ENCODE assay signal across 8 mouse cellular contexts in genomic region chr9:106159784-106160301, GRCm38 (mm10). TPM values are rescaled to one million over a fixed set of nuclear protein-coding genes. Genes with fewer than 3 reads are reported as not detected.
DNase-seq lines count a peak whose midpoint lies in the region; ATAC-seq and TF ChIP-seq lines count a peak whose summit lies in the region.

No protein-coding gene starts in this region.

- intact Hi-C loops in heart, postnatal 25 days (cut with DNase I), result loop anchor here (2.0 to 5.0 kb wide), 2 partner anchors 45 to 117 kb away; no protein-coding TSS in a partner anchor

- peak overlapping the region; percentile 97 for H3K27ac ChIP-seq in ES-E14 (ENCODE audit: insufficient read depth, low read depth, low read length, poor library complexity, severe bottlenecking)
- peak overlapping the region; percentile 91 for H3K27ac ChIP-seq in forebrain, embryonic 15.5 days (replicated peaks)
- H3K27ac ChIP-seq in liver, postnatal 0 days (ENCODE audit: low read depth), result peak overlapping the region; percentile 98
- peak overlapping the region; percentile 99 for H3K27ac ChIP-seq in neural tube, embryonic 13.5 days (replicated peaks)

- H3K4me3 ChIP-seq in ES-E14 (ENCODE audit: insufficient read depth in 1 of 2, low read depth in 1 of 2, low read length in 2 of 2, poor library complexity in 1 of 2, severe bottlenecking in 1 of 2), result peak overlapping the region; percentile 81 to 93
- H3K4me3 ChIP-seq in forebrain, embryonic 15.5 days, result peak overlapping the region; percentile 56
- peak overlapping the region; percentile 72 for H3K4me3 ChIP-seq in liver, postnatal 0 days (ENCODE audit: low read depth, low read length)
- peak overlapping the region; percentile 55 for H3K4me3 ChIP-seq in neural tube, embryonic 13.5 days

- H3K9me3 ChIP-seq in ES-E14 (ENCODE audit: control insufficient read depth, insufficient read depth, low read depth, low read length), result no peaks in the 10 kb centered on the region
- no peaks in the 10 kb centered on the region for H3K9me3 ChIP-seq in forebrain, embryonic 15.5 days
- no peaks in the 10 kb centered on the region for H3K9me3 ChIP-seq in liver, postnatal 0 days (ENCODE audit: low read length)
- H3K9me3 ChIP-seq in neural tube, embryonic 13.5 days, result no peaks in the 10 kb centered on the region

- in situ Hi-C loops in ES-E14 (cut with MboI; ENCODE audit: low sequenced_read_pairs in 2 of 2, unreplicated experiment in 2 of 2), result loop anchor here in 1 of 2 experiments (5.0 kb wide), 1 partner anchor 672 kb away; no protein-coding TSS in a partner anchor

- TF ChIP-seq EP300 in liver, postnatal 0 days (IDR thresholded peaks at IDR 0.05; ENCODE audit: low read depth), result peak; percentile 63

- no peaks in the 10 kb centered on the region for H3K27me3 ChIP-seq in forebrain, embryonic 15.5 days
- H3K27me3 ChIP-seq in liver, postnatal 0 days (ENCODE audit: insufficient read depth, low read length), result no peaks in the 10 kb centered on the region
- no peaks in the 10 kb centered on the region; the same call in 1 of the 2 replicates for H3K27me3 ChIP-seq in neural tube, embryonic 13.5 days

- peak overlapping the region; percentile 90 for H3K9ac ChIP-seq in ES-E14 (ENCODE audit: insufficient read depth, low read depth, low read length, poor library complexity, severe bottlenecking)
- peak overlapping the region; percentile 56 for H3K9ac ChIP-seq in forebrain, embryonic 15.5 days (replicated peaks)
- H3K9ac ChIP-seq in liver, postnatal 0 days (replicated peaks), result peak overlapping the region; percentile 70
- peak overlapping the region; percentile 77 for H3K9ac ChIP-seq in neural tube, embryonic 13.5 days

- peak; percentile 60 for ATAC-seq in forebrain, embryonic 15.5 days (replicated peaks)
- ATAC-seq in liver, postnatal 0 days, result peak; percentile 57
- peak; percentile 66 for ATAC-seq in neural tube, embryonic 13.5 days (ENCODE audit: low read depth)

- no peak for TF ChIP-seq CTCF in liver, postnatal 0 days (IDR thresholded peaks at IDR 0.05; ENCODE audit: low read depth)

- WGBS in forebrain, embryonic 15.5 days, result 3% methylated on average over 24 of the region's 24 CpGs
- 2% methylated on average over 24 of the region's 24 CpGs for WGBS in liver, postnatal 0 days (ENCODE audit: insufficient replicate concordance)
- 1% methylated on average over 24 of the region's 24 CpGs for WGBS in neural tube, embryonic 13.5 days

- H3K4me1 ChIP-seq in ES-E14 (ENCODE audit: control insufficient read depth in 2 of 2, insufficient read depth in 2 of 2, low read length in 2 of 2, poor library complexity in 1 of 2), result peaks cover 8 to 11% of the 10 kb centered on the region in 2 experiments; a peak in 2 of 4 replicates
- H3K4me1 ChIP-seq in forebrain, embryonic 15.5 days, result peaks cover 15% of the 10 kb centered on the region
- H3K4me1 ChIP-seq in liver, postnatal 0 days (ENCODE audit: insufficient read depth), result peaks cover 11% of the 10 kb centered on the region
- H3K4me1 ChIP-seq in neural tube, embryonic 13.5 days (replicated peaks), result peaks cover 34% of the 10 kb centered on the region

- peak overlapping the region; percentile 82 for H3K4me2 ChIP-seq in forebrain, embryonic 15.5 days (replicated peaks)
- H3K4me2 ChIP-seq in liver, postnatal 0 days (ENCODE audit: low read depth, low read length), result peak overlapping the region; percentile 66
- peak overlapping the region; percentile 67 for H3K4me2 ChIP-seq in neural tube, embryonic 13.5 days

- DNase-seq in ES-E14 (ENCODE audit: low read depth, low spot score), result no peak
- DNase-seq in cerebellum, adult 11-12 months, result peak; percentile 94
- peak; percentile 88 for DNase-seq in heart, postnatal 25 days (ENCODE audit: low spot score)
- peak; percentile 97 for DNase-seq in layer of hippocampus, adult 11-12 months (ENCODE audit: low spot score)
- peak; percentile 94 for DNase-seq in liver, postnatal 0 days
- DNase-seq in telencephalon, adult 2 months (ENCODE audit: low read depth, low spot score), result peak; percentile 91

- no peaks in the 10 kb centered on the region for H3K36me3 ChIP-seq in ES-E14 (ENCODE audit: control insufficient read depth, insufficient read depth, low read length, poor library complexity, severe bottlenecking)
- no peaks in the 10 kb centered on the region for H3K36me3 ChIP-seq in forebrain, embryonic 15.5 days
- H3K36me3 ChIP-seq in liver, postnatal 0 days (replicated peaks; ENCODE audit: insufficient read depth, low read length), result no peaks in the 10 kb centered on the region; the same call in 1 of the 2 replicates
- no peaks in the 10 kb centered on the region for H3K36me3 ChIP-seq in neural tube, embryonic 13.5 days

TF ChIP-seq in ES-E14, 5 proteins besides CTCF, POLR2A, EP300 and RAD21:
- 0 out of 2 replicates have a peak, but pooled peaks have one; percentile 2 for TF ChIP-seq MAFK (IDR thresholded peaks at IDR 0.05; ENCODE audit: insufficient read depth, low read depth, low read length)
- TF ChIP-seq ZC3H11A (IDR thresholded peaks at IDR 0.05; ENCODE audit: borderline replicate concordance, low read depth, low read length), result no peak
- TF ChIP-seq HCFC1 (IDR thresholded peaks at IDR 0.05; ENCODE audit: borderline replicate concordance, insufficient read depth, low read length), result peak; percentile 29; the same call in 1 of the 2 replicates

RNA-seq across cellular contexts. Expression of gene Glyctk, which starts 1.9 kb away (rescaled TPM):
- total RNA-seq in ES-E14 (2012; rRNA removed), result 3.2 and 5.5 TPM in 2 replicates
- 2.9 and 3.2 TPM in 2 replicates for polyA plus RNA-seq in forebrain, embryonic 15.5 days (2015; fragmentation: Nextera tagmentation; extraction: Ambion mirVana)
- 1 to 10 TPM; 1.7 to 2.1 TPM for total RNA-seq in heart, postnatal 25 days (2021)
- 41.4 and 46.5 TPM in 2 replicates for polyA plus RNA-seq in liver, postnatal 0 days (2015; fragmentation: Nextera tagmentation; extraction: Ambion mirVana)
- polyA plus RNA-seq in neural tube, embryonic 13.5 days (2015; fragmentation: Nextera tagmentation; extraction: Ambion mirVana), result 4.9 and 5.1 TPM in 2 replicates

RNA-seq across cellular contexts. Expression of gene Wdr82, which starts 10.9 kb away (rescaled TPM):
- 83.7 and 95.8 TPM in 2 replicates for total RNA-seq in ES-E14 (2012; rRNA removed)
- polyA plus RNA-seq in forebrain, embryonic 15.5 days (2015; fragmentation: Nextera tagmentation; extraction: Ambion mirVana), result 38.1 and 41.5 TPM in 2 replicates
- 10 to 100 TPM; 42.6 to 45.8 TPM for total RNA-seq in heart, postnatal 25 days (2021)
- 5.3 and 5.7 TPM in 2 replicates for polyA plus RNA-seq in liver, postnatal 0 days (2015; fragmentation: Nextera tagmentation; extraction: Ambion mirVana)
- polyA plus RNA-seq in neural tube, embryonic 13.5 days (2015; fragmentation: Nextera tagmentation; extraction: Ambion mirVana), result 27.7 and 29.6 TPM in 2 replicates

RNA-seq across cellular contexts. Expression of gene Ppm1m, which starts 39.7 kb away (rescaled TPM):
- total RNA-seq in ES-E14 (2012; rRNA removed), result 40.6 and 53.9 TPM in 2 replicates
- 15.4 and 15.8 TPM in 2 replicates for polyA plus RNA-seq in forebrain, embryonic 15.5 days (2015; fragmentation: Nextera tagmentation; extraction: Ambion mirVana)
- 10 to 100 TPM; 10.0 to 12.2 TPM for total RNA-seq in heart, postnatal 25 days (2021)
- polyA plus RNA-seq in liver, postnatal 0 days (2015; fragmentation: Nextera tagmentation; extraction: Ambion mirVana), result 11.0 and 11.1 TPM in 2 replicates
- 18.7 and 22.8 TPM in 2 replicates for polyA plus RNA-seq in neural tube, embryonic 13.5 days (2015; fragmentation: Nextera tagmentation; extraction: Ambion mirVana)

RNA-seq across cellular contexts. Expression of gene Twf2, which starts 43.1 kb away (rescaled TPM):
- 135 and 139 TPM in 2 replicates for total RNA-seq in ES-E14 (2012; rRNA removed)
- 54.8 and 57.3 TPM in 2 replicates for polyA plus RNA-seq in forebrain, embryonic 15.5 days (2015; fragmentation: Nextera tagmentation; extraction: Ambion mirVana)
- total RNA-seq in heart, postnatal 25 days (2021), result 100 to 1,000 TPM; 160 to 189 TPM
- polyA plus RNA-seq in liver, postnatal 0 days (2015; fragmentation: Nextera tagmentation; extraction: Ambion mirVana), result 22.4 and 23.0 TPM in 2 replicates
- 54.1 and 57.1 TPM in 2 replicates for polyA plus RNA-seq in neural tube, embryonic 13.5 days (2015; fragmentation: Nextera tagmentation; extraction: Ambion mirVana)
